Mouse (Mus musculus): Measurements from ENCODE around the gene Dync1li1. TPM values are rescaled to one million over a fixed set of nuclear protein-coding genes. Genes with fewer than 3 reads are reported as not detected.

Gene Dync1li1
- polyA plus RNA-seq, 1 experiment from 2014 or later = 51.8 TPM

DNA sequence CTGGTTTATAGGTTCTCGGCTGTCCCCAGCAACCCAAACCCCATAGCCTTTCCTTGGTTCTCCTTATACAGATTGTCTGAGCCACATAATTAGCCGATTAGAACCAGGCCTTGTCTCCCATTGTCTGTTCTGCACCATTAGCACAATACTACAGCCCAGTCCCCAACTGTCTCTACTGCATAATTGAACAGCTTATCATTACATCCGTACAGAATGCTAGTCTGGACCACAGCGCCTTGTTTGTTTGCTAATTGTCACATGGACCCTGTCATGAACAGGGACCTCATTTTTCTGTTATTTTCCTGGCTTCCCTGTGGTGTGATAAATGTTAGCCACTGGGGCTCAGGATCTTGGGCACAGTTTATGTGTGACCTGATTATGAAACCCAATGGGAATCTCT is 71.3 kb downstream of the Dync1li1 start:
- Histone ChIP-seq H3K9ac (ENCODE audit: low read depth, low read length) (no peak overlapping the region), H3K36me3 (ENCODE audit: control insufficient read depth, insufficient read depth, low read length) (peaks cover 12% of the 10 kb centered on the region; the same call in 1 of the 2 replicates), H3K27ac (ENCODE audit: low read depth, low read length) (no peak overlapping the region), H3K27me3 (replicated peaks; ENCODE audit: control insufficient read depth, insufficient read depth, low read length) (no peaks in the 10 kb centered on the region), H3K9me3 (ENCODE audit: control insufficient read depth, low read length) (no peaks in the 10 kb centered on the region), H3K4me1 (replicated peaks; ENCODE audit: control insufficient read depth, insufficient read depth, low read length) (no peaks in the 10 kb centered on the region), H3K4me2 (no peak overlapping the region), H3K4me3 (ENCODE audit: low read depth, low read length) (no peak overlapping the region)
- DNase-seq (ENCODE audit: low spot score) = no peak
- no peak for ATAC-seq (replicated peaks; ENCODE audit: low FRiP score)
- WGBS = 85% methylated on average over 4 of the region's 4 CpGs

DNA sequence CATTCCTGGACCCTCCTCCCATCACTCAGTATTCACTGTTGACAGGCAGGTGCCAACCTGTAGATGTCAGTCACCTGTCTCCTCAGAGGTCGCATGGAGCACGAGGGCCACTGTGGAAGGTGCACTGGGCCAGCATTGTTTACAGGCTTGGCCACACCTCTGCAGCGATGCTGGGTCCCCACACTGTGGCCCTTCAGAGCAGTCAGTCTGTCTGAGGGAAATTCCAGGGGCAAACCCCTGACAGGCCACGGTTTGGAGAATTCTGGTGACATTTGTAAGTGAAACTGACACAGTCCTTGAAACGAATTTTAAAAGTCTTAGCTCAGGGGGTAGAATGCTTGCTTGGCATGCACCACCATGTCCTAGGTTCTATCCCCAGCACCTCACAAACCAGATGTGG is 71.8 kb downstream of the Dync1li1 start:
- Histone ChIP-seq H3K27me3 (replicated peaks; ENCODE audit: control insufficient read depth, insufficient read depth, low read length) (no peaks in the 10 kb centered on the region), H3K4me3 (ENCODE audit: low read depth, low read length) (no peak overlapping the region), H3K4me1 (replicated peaks; ENCODE audit: control insufficient read depth, insufficient read depth, low read length) (no peaks in the 10 kb centered on the region), H3K9ac (ENCODE audit: low read depth, low read length) (no peak overlapping the region), H3K27ac (ENCODE audit: low read depth, low read length) (no peak overlapping the region), H3K4me2 (no peak overlapping the region), H3K9me3 (ENCODE audit: control insufficient read depth, low read length) (no peaks in the 10 kb centered on the region), H3K36me3 (ENCODE audit: control insufficient read depth, insufficient read depth, low read length) (peaks cover 10% of the 10 kb centered on the region; the same call in 1 of the 2 replicates)
- DNase-seq (ENCODE audit: low spot score) (no peak), ATAC-seq (replicated peaks; ENCODE audit: low FRiP score) (no peak)
- 80% methylated on average over 5 of the region's 5 CpGs for WGBS

DNA sequence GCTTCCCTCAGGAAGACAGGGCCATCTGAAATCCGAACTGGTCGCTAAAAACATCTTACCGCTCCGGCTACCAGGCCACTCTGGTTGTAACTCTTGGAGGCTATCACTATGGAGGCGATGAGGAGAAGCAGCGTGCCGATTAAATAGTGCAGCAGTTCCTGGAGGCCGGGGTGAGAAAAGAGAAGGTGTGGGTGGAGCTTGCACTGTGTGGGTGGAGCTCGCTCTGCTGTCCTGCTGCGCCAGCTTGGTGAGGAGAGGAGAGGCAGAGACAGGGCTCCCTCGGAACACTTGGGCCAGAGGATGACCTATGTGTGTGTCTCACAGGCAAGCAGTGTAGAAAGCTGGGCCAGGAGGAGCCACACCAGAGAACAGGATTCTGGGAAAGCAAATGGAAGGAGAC is 73.3 kb downstream of the Dync1li1 start:
- Histone ChIP-seq H3K36me3 (ENCODE audit: control insufficient read depth, insufficient read depth, low read length) (peaks cover 9% of the 10 kb centered on the region; the same call in 1 of the 2 replicates), H3K4me2 (no peak overlapping the region), H3K27ac (ENCODE audit: low read depth, low read length) (no peak overlapping the region), H3K9ac (ENCODE audit: low read depth, low read length) (no peak overlapping the region), H3K27me3 (replicated peaks; ENCODE audit: control insufficient read depth, insufficient read depth, low read length) (no peaks in the 10 kb centered on the region), H3K9me3 (ENCODE audit: control insufficient read depth, low read length) (no peaks in the 10 kb centered on the region), H3K4me3 (ENCODE audit: low read depth, low read length) (no peak overlapping the region), H3K4me1 (replicated peaks; ENCODE audit: control insufficient read depth, insufficient read depth, low read length) (no peaks in the 10 kb centered on the region)
- DNase-seq (ENCODE audit: low spot score) (no peak), ATAC-seq (replicated peaks; ENCODE audit: low FRiP score) (no peak)
- WGBS = 81% methylated on average over 11 of the region's 11 CpGs

DNA sequence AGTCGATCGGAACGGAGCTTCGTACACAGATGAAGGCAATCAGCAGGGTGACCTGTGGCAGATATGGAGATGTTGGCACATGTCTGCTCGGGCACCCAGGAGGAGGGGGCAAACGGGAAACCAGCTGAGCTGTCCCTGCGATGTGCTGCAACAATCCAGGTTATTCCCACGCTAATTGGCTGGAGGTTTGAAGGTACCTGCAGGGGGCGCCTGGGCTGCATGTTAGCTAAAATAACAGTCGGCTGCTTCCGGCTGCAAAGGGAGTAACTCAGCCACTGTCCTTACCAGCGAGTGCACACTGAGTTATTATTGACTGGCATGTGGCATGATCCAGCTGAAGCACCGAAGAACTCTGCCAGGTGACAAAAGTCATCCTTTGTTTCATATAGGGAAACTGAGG is 74.8 kb downstream of the Dync1li1 start:
- Histone ChIP-seq H3K4me1 (replicated peaks; ENCODE audit: control insufficient read depth, insufficient read depth, low read length) (no peaks in the 10 kb centered on the region; the same call in 1 of the 2 replicates), H3K9ac (ENCODE audit: low read depth, low read length) (no peak overlapping the region), H3K4me3 (ENCODE audit: low read depth, low read length) (no peak overlapping the region), H3K36me3 (ENCODE audit: control insufficient read depth, insufficient read depth, low read length) (peaks cover 5% of the 10 kb centered on the region; the same call in 1 of the 2 replicates), H3K27me3 (replicated peaks; ENCODE audit: control insufficient read depth, insufficient read depth, low read length) (no peaks in the 10 kb centered on the region), H3K27ac (ENCODE audit: low read depth, low read length) (no peak overlapping the region), H3K9me3 (ENCODE audit: control insufficient read depth, low read length) (no peaks in the 10 kb centered on the region), H3K4me2 (no peak overlapping the region)
- ATAC-seq (replicated peaks; ENCODE audit: low FRiP score) = no peak
- 65% methylated on average over 13 of the region's 13 CpGs for WGBS
- no peak for DNase-seq (ENCODE audit: low spot score)

DNA sequence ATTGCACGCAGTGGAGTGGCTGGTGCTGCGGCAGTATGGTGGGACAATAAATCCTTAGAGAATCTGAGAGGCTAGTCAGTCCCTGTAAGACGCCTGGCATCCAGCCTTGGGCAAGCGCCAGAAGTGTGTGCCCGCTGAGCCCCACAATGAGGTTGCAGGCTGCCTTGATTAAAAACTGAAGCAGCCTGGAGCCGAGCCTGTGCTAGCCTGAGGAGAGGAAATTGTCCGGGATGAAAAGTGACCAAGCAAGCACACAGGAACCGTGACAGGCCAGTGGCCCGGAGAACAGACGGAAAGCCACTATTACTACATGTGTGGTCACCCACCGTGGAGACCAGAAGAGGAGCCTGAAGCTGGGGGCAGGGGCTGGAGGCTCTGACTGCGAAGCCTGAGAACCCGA is 78.4 kb downstream of the Dync1li1 start:
- H3K36me3 ChIP-seq (ENCODE audit: control insufficient read depth, insufficient read depth, low read length) = peaks cover 13% of the 10 kb centered on the region; the same call in 1 of the 2 replicates
- WGBS = 79% methylated on average over 13 of the region's 13 CpGs
- DNase-seq (ENCODE audit: low spot score) = no peak
- H3K9ac ChIP-seq (ENCODE audit: low read depth, low read length) = no peak overlapping the region
- H3K4me3 ChIP-seq (ENCODE audit: low read depth, low read length) = no peak overlapping the region
- ATAC-seq (replicated peaks; ENCODE audit: low FRiP score) = no peak
- no peaks in the 10 kb centered on the region for H3K9me3 ChIP-seq (ENCODE audit: control insufficient read depth, low read length)
- H3K4me1 ChIP-seq (replicated peaks; ENCODE audit: control insufficient read depth, insufficient read depth, low read length) = no peaks in the 10 kb centered on the region; the same call in 1 of the 2 replicates
- H3K4me2 ChIP-seq = no peak overlapping the region
- no peak overlapping the region for H3K27ac ChIP-seq (ENCODE audit: low read depth, low read length)
- H3K27me3 ChIP-seq (replicated peaks; ENCODE audit: control insufficient read depth, insufficient read depth, low read length) = no peaks in the 10 kb centered on the region

DNA sequence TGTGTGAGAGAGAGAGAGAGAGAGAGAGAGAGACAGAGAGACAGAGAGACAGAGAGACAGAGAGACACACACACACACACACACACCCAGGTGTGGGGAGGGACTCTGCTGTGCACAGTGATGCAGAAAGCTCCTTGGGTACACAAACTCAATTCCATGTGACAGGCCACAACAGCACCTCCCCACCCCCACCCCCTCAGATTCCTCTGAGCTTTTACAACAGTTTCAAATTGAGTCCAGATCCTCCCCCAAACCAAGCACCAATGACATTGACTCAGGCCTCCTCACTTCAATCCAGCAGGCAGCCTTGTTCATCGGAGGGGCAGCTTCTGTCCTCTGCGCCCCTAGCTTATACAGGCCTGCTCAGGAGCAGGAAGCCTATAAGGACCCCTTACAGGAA is 78.9 kb downstream of the Dync1li1 start:
- H3K27me3 ChIP-seq (replicated peaks; ENCODE audit: control insufficient read depth, insufficient read depth, low read length) = no peaks in the 10 kb centered on the region
- no peak overlapping the region for H3K4me3 ChIP-seq (ENCODE audit: low read depth, low read length)
- H3K36me3 ChIP-seq (ENCODE audit: control insufficient read depth, insufficient read depth, low read length) = peaks cover 17% of the 10 kb centered on the region; the same call in 1 of the 2 replicates
- DNase-seq (ENCODE audit: low spot score) = no peak
- no peaks in the 10 kb centered on the region; the same call in 1 of the 2 replicates for H3K4me1 ChIP-seq (replicated peaks; ENCODE audit: control insufficient read depth, insufficient read depth, low read length)
- no peak overlapping the region for H3K9ac ChIP-seq (ENCODE audit: low read depth, low read length)
- no peak overlapping the region for H3K27ac ChIP-seq (ENCODE audit: low read depth, low read length)
- ATAC-seq (replicated peaks; ENCODE audit: low FRiP score) = no peak
- 93% methylated on average over 2 of the region's 2 CpGs for WGBS
- no peak overlapping the region for H3K4me2 ChIP-seq
- H3K9me3 ChIP-seq (ENCODE audit: control insufficient read depth, low read length) = no peaks in the 10 kb centered on the region

DNA sequence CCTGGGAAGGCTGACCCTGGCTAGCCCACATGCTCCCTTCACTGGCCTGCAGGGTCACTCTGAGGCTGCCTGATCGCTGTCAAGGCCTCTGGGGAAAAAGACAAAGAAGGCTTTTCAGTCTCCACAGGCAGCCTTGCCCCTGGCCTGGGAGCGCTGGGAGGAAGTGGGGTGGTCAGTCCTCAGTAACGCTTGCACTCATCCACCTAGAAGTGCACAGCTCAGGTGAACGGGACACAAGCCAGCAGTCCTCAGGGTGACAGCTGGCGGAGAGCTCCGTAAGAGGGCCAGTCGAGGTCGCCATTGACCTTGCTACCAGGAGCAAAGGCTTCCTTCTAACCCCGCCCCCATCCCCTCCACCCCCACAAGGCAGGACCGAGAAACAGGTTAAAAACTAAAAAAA is 79.5 kb downstream of the Dync1li1 start:
- Histone ChIP-seq H3K27ac (ENCODE audit: low read depth, low read length) (no peak overlapping the region), H3K4me2 (no peak overlapping the region), H3K27me3 (replicated peaks; ENCODE audit: control insufficient read depth, insufficient read depth, low read length) (no peaks in the 10 kb centered on the region), H3K4me3 (ENCODE audit: low read depth, low read length) (no peak overlapping the region), H3K9me3 (ENCODE audit: control insufficient read depth, low read length) (no peaks in the 10 kb centered on the region), H3K4me1 (replicated peaks; ENCODE audit: control insufficient read depth, insufficient read depth, low read length) (no peaks in the 10 kb centered on the region; the same call in 1 of the 2 replicates), H3K9ac (ENCODE audit: low read depth, low read length) (no peak overlapping the region), H3K36me3 (ENCODE audit: control insufficient read depth, insufficient read depth, low read length) (peaks cover 15% of the 10 kb centered on the region; the same call in 1 of the 2 replicates)
- DNase-seq (ENCODE audit: low spot score) = no peak
- WGBS = 61% methylated on average over 10 of the region's 10 CpGs
- no peak for ATAC-seq (replicated peaks; ENCODE audit: low FRiP score)

DNA sequence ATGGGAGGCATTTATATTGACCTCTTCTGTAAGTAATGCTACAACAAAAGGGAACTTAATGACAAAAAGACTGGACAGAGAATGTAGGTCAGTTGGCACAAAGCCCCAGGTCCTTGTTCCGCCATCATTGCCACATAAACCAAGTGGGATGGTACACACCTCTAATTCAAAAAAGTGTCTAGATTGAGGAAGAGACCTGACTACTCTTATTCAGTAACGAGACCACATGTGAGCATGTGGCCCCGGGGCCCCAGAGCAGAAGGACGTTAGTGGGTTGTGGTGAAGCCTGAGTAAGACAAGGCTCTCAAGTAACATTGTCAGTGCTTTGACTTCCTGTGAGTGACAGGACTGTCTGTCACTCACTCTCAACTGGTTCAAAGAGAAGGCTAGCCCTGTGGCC is 81.6 kb downstream of the Dync1li1 start:
- H3K4me1 ChIP-seq (replicated peaks; ENCODE audit: control insufficient read depth, insufficient read depth, low read length) = peaks cover 3% of the 10 kb centered on the region; the same call in 1 of the 2 replicates
- peaks cover 15% of the 10 kb centered on the region; the same call in 1 of the 2 replicates for H3K36me3 ChIP-seq (ENCODE audit: control insufficient read depth, insufficient read depth, low read length)
- no peak overlapping the region for H3K4me2 ChIP-seq
- ATAC-seq (replicated peaks; ENCODE audit: low FRiP score) (no peak), DNase-seq (ENCODE audit: low spot score) (no peak)
- H3K4me3 ChIP-seq (ENCODE audit: low read depth, low read length) = no peak overlapping the region
- no peak overlapping the region for H3K27ac ChIP-seq (ENCODE audit: low read depth, low read length)
- H3K9me3 ChIP-seq (ENCODE audit: control insufficient read depth, low read length) = no peaks in the 10 kb centered on the region
- 59% methylated on average over 4 of the region's 4 CpGs for WGBS
- no peak overlapping the region for H3K9ac ChIP-seq (ENCODE audit: low read depth, low read length)
- H3K27me3 ChIP-seq (replicated peaks; ENCODE audit: control insufficient read depth, insufficient read depth, low read length) = no peaks in the 10 kb centered on the region

DNA sequence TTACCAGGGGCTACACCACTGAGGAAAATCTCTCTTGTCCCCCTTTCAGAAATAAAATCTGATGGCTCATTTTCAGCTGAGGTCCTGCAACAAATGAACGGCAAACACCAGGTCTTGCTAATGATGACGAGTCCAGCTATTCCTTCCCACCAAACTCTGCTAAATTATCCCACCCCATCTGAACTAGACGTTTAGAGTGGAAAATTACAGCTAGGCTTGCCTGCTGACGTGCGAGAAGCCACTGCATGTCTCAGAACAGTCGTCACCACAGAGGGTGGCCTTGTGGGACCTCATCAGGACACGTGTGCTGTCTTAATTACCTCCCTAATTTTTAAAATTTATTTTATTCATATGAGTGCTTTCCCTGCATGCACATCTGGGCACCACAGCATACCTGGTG is 83.0 kb downstream of the Dync1li1 start:
- Histone ChIP-seq H3K9ac (ENCODE audit: low read depth, low read length) (no peak overlapping the region), H3K27me3 (replicated peaks; ENCODE audit: control insufficient read depth, insufficient read depth, low read length) (no peaks in the 10 kb centered on the region), H3K4me3 (ENCODE audit: low read depth, low read length) (no peak overlapping the region), H3K4me1 (replicated peaks; ENCODE audit: control insufficient read depth, insufficient read depth, low read length) (peaks cover 8% of the 10 kb centered on the region), H3K9me3 (ENCODE audit: control insufficient read depth, low read length) (no peaks in the 10 kb centered on the region), H3K36me3 (ENCODE audit: control insufficient read depth, insufficient read depth, low read length) (peaks cover 15% of the 10 kb centered on the region; the same call in 1 of the 2 replicates), H3K27ac (ENCODE audit: low read depth, low read length) (no peak overlapping the region), H3K4me2 (no peak overlapping the region)
- WGBS = 85% methylated on average over 7 of the region's 7 CpGs
- ATAC-seq (replicated peaks; ENCODE audit: low FRiP score) (no peak), DNase-seq (ENCODE audit: low spot score) (no peak)

All from liver, embryonic 11.5 days (tissue).